Mouse (Mus musculus): Measurements from ENCODE around the gene Unc5a. TPM values are rescaled to one million over a fixed set of nuclear protein-coding genes. Genes with fewer than 3 reads are reported as not detected.

Gene Unc5a
- polyA plus RNA-seq, 1 experiment, result 0.05 TPM

- TF ChIP-seq REST (IDR thresholded peaks at IDR 0.05; ENCODE audit: insufficient read depth, insufficient read length) (no peak), POLR2A (IDR thresholded peaks at IDR 0.05; ENCODE audit: insufficient read length, low read depth) (no peak), POLR2AphosphoS2 (IDR thresholded peaks at IDR 0.05; ENCODE audit: insufficient read length, low read depth) (no peak), MYOD1 (IDR thresholded peaks at IDR 0.05; ENCODE audit: control insufficient read depth in 1 of 3, insufficient read length in 2 of 3, low read depth in 2 of 3) (no peak), USF1 (IDR thresholded peaks at IDR 0.05; ENCODE audit: low read depth) (no peak), TCF3 (IDR thresholded peaks at IDR 0.05; ENCODE audit: insufficient read length, low read depth) (no peak), MAX (IDR thresholded peaks at IDR 0.05; ENCODE audit: low read depth) (no peak), TCF12 (IDR thresholded peaks at IDR 0.05; ENCODE audit: insufficient read depth, poor library complexity, severe bottlenecking) (no peak), MYOG (IDR thresholded peaks at IDR 0.05; ENCODE audit: control insufficient read depth in 1 of 3, insufficient read depth in 1 of 3, insufficient read length in 2 of 3, low read depth in 2 of 3) (no peak), CEBPB (IDR thresholded peaks at IDR 0.05; ENCODE audit: insufficient read depth, poor library complexity, severe bottlenecking) (no peak), SRF (IDR thresholded peaks at IDR 0.05; ENCODE audit: control insufficient read depth, insufficient read length, low read depth) (no peak), E2F4 (IDR thresholded peaks at IDR 0.05; ENCODE audit: insufficient read depth) (no peak)
- no peak overlapping the region for H3K4me2 ChIP-seq (ENCODE audit: low read depth)
- no peak overlapping the region for H3ac ChIP-seq (ENCODE audit: control insufficient read depth, insufficient read length)
- peaks cover 44% of the 10 kb centered on the region for H3K27me3 ChIP-seq (ENCODE audit: control insufficient read depth, insufficient read depth, insufficient read length)
- H3K4me3 ChIP-seq, result no peak overlapping the region
- H3K36me3 ChIP-seq (ENCODE audit: control insufficient read depth, insufficient read depth), result no peaks in the 10 kb centered on the region
- H3K79me2 ChIP-seq (ENCODE audit: control insufficient read depth, insufficient read depth), result no peaks in the 10 kb centered on the region
Measured at GRCm38 (mm10) chr13:54975546-54975945, 26.3 kb downstream of the Unc5a start.

- Histone ChIP-seq H3K4me2 (ENCODE audit: low read depth) (no peak overlapping the region), H3K79me2 (ENCODE audit: control insufficient read depth, insufficient read depth) (no peaks in the 10 kb centered on the region), H3K27me3 (ENCODE audit: control insufficient read depth, insufficient read depth, insufficient read length) (peaks cover 65% of the 10 kb centered on the region), H3K36me3 (ENCODE audit: control insufficient read depth, insufficient read depth) (no peaks in the 10 kb centered on the region), H3K4me3 (no peak overlapping the region), H3ac (ENCODE audit: control insufficient read depth, insufficient read length) (no peak overlapping the region)
- TF ChIP-seq REST (IDR thresholded peaks at IDR 0.05; ENCODE audit: insufficient read depth, insufficient read length) (no peak), TCF3 (IDR thresholded peaks at IDR 0.05; ENCODE audit: insufficient read length, low read depth) (no peak)
Measured at GRCm38 (mm10) chr13:54978804-54979203, 29.6 kb downstream of the Unc5a start.

- H3K4me2 ChIP-seq (ENCODE audit: low read depth), result no peak overlapping the region
- H3K27me3 ChIP-seq (ENCODE audit: control insufficient read depth, insufficient read depth, insufficient read length), result peaks cover 64% of the 10 kb centered on the region
- H3K36me3 ChIP-seq (ENCODE audit: control insufficient read depth, insufficient read depth), result no peaks in the 10 kb centered on the region
- TF ChIP-seq TCF3 (IDR thresholded peaks at IDR 0.05; ENCODE audit: insufficient read length, low read depth), result no peak
- TF ChIP-seq MYOG (IDR thresholded peaks at IDR 0.05; ENCODE audit: control insufficient read depth in 1 of 3, insufficient read depth in 1 of 3, insufficient read length in 2 of 3, low read depth in 2 of 3), result no peak
- TF ChIP-seq USF1 (IDR thresholded peaks at IDR 0.05; ENCODE audit: low read depth), result no peak
- no peak for TF ChIP-seq TCF12 (IDR thresholded peaks at IDR 0.05; ENCODE audit: insufficient read depth, poor library complexity, severe bottlenecking)
- TF ChIP-seq SRF (IDR thresholded peaks at IDR 0.05; ENCODE audit: control insufficient read depth, insufficient read length, low read depth), result no peak
- no peak for TF ChIP-seq POLR2AphosphoS2 (IDR thresholded peaks at IDR 0.05; ENCODE audit: insufficient read length, low read depth)
- TF ChIP-seq MAX (IDR thresholded peaks at IDR 0.05; ENCODE audit: low read depth), result no peak
- no peak for TF ChIP-seq MYOD1 (IDR thresholded peaks at IDR 0.05; ENCODE audit: control insufficient read depth in 1 of 3, insufficient read length in 2 of 3, low read depth in 2 of 3)
- no peak for TF ChIP-seq CEBPB (IDR thresholded peaks at IDR 0.05; ENCODE audit: insufficient read depth, poor library complexity, severe bottlenecking)
- no peak for TF ChIP-seq E2F4 (IDR thresholded peaks at IDR 0.05; ENCODE audit: insufficient read depth)
- TF ChIP-seq REST (IDR thresholded peaks at IDR 0.05; ENCODE audit: insufficient read depth, insufficient read length), result no peak
- no peak for TF ChIP-seq POLR2A (IDR thresholded peaks at IDR 0.05; ENCODE audit: insufficient read length, low read depth)
- H3ac ChIP-seq (ENCODE audit: control insufficient read depth, insufficient read length), result no peak overlapping the region
- no peaks in the 10 kb centered on the region for H3K79me2 ChIP-seq (ENCODE audit: control insufficient read depth, insufficient read depth)
- no peak overlapping the region for H3K4me3 ChIP-seq
Measured at GRCm38 (mm10) chr13:54980957-54981356, 31.7 kb downstream of the Unc5a start.

GRCm38 (mm10) chr13:54983001-54983400 is 33.8 kb downstream of the Unc5a start:
- Histone ChIP-seq H3K27me3 (ENCODE audit: control insufficient read depth, insufficient read depth, insufficient read length) (peaks cover 62% of the 10 kb centered on the region), H3K4me2 (ENCODE audit: low read depth) (no peak overlapping the region), H3K79me2 (ENCODE audit: control insufficient read depth, insufficient read depth) (no peaks in the 10 kb centered on the region), H3K4me3 (no peak overlapping the region), H3K36me3 (ENCODE audit: control insufficient read depth, insufficient read depth) (no peaks in the 10 kb centered on the region), H3ac (ENCODE audit: control insufficient read depth, insufficient read length) (no peak overlapping the region)
- TF ChIP-seq TCF3 (IDR thresholded peaks at IDR 0.05; ENCODE audit: insufficient read length, low read depth) (no peak), CEBPB (IDR thresholded peaks at IDR 0.05; ENCODE audit: insufficient read depth, poor library complexity, severe bottlenecking) (no peak), USF1 (IDR thresholded peaks at IDR 0.05; ENCODE audit: low read depth) (no peak), REST (IDR thresholded peaks at IDR 0.05; ENCODE audit: insufficient read depth, insufficient read length) (no peak), TCF12 (IDR thresholded peaks at IDR 0.05; ENCODE audit: insufficient read depth, poor library complexity, severe bottlenecking) (no peak), SRF (IDR thresholded peaks at IDR 0.05; ENCODE audit: control insufficient read depth, insufficient read length, low read depth) (no peak), MAX (IDR thresholded peaks at IDR 0.05; ENCODE audit: low read depth) (no peak), E2F4 (IDR thresholded peaks at IDR 0.05; ENCODE audit: insufficient read depth) (no peak)

GRCm38 (mm10) chr13:54983614-54984013 is 34.4 kb downstream of the Unc5a start:
- no peak for TF ChIP-seq USF1 (IDR thresholded peaks at IDR 0.05; ENCODE audit: low read depth)
- TF ChIP-seq MAX (IDR thresholded peaks at IDR 0.05; ENCODE audit: low read depth), result no peak
- no peak for TF ChIP-seq E2F4 (IDR thresholded peaks at IDR 0.05; ENCODE audit: insufficient read depth)
- no peak for TF ChIP-seq MYOD1 (IDR thresholded peaks at IDR 0.05; ENCODE audit: control insufficient read depth in 1 of 3, insufficient read length in 2 of 3, low read depth in 2 of 3)
- TF ChIP-seq TCF12 (IDR thresholded peaks at IDR 0.05; ENCODE audit: insufficient read depth, poor library complexity, severe bottlenecking), result no peak
- no peak for TF ChIP-seq TCF3 (IDR thresholded peaks at IDR 0.05; ENCODE audit: insufficient read length, low read depth)
- TF ChIP-seq POLR2A (IDR thresholded peaks at IDR 0.05; ENCODE audit: insufficient read length, low read depth), result no peak
- TF ChIP-seq CEBPB (IDR thresholded peaks at IDR 0.05; ENCODE audit: insufficient read depth, poor library complexity, severe bottlenecking), result no peak
- no peaks in the 10 kb centered on the region for H3K79me2 ChIP-seq (ENCODE audit: control insufficient read depth, insufficient read depth)
- no peak overlapping the region for H3K4me2 ChIP-seq (ENCODE audit: low read depth)
- no peak overlapping the region for H3ac ChIP-seq (ENCODE audit: control insufficient read depth, insufficient read length)
- peaks cover 62% of the 10 kb centered on the region for H3K27me3 ChIP-seq (ENCODE audit: control insufficient read depth, insufficient read depth, insufficient read length)
- H3K36me3 ChIP-seq (ENCODE audit: control insufficient read depth, insufficient read depth), result no peaks in the 10 kb centered on the region
- H3K4me3 ChIP-seq, result no peak overlapping the region

All from myocyte (in vitro differentiated cells).